Mouse (Mus musculus): ENCODE measurements at regions not wholly inside any gene's neighbourhood (a gene's known extent, or its start where the extent isn't known, plus 50 kb on each side); places are given as distances from the start of the nearest gene placed in this dataset.

DNA sequence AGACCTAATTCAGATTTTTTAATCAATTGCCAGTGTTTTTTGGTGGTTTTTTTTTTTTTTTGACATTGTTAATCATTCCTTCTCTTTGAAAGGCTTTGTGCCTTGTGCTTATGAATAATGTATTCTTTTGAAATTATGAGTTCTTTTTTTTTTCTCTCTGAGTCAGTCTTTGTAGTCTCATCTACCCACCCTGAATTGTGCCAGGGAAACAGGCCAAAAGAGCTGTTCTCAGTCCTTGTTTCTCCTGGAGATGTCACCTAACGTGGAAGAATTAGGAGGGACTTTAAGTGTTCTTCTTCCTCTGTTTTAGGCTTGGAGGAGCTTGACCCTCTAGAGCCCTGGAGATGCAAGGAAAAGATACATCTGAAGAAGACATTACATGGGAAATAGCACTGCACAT lies 2012.6 kb downstream of the Poteg start:
- peak in 1 of 2 experiments; percentile 2 for DNase-seq (ENCODE audit: low spot score in 2 of 2)

DNA sequence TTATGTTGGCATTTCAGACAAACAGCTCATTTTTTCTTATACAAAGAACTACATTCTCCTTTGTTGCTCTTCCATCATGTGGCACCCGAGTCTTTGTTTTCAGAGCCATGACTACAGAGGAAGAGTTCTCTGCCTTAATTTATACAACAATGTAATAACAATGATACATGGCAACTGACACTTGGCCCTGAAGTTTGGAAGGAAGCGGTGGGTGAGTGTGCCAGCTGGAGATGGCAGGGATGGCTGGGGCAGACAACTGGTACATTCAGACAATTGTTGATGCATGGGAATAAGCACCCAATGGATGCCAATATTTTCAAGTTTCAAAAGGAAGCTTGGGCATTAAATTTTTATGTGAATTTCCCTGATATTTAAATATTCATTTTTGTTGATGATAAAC lies 2045.5 kb downstream of the Poteg start:
- DNase-seq (ENCODE audit: low spot score in 2 of 2), result no peak

DNA sequence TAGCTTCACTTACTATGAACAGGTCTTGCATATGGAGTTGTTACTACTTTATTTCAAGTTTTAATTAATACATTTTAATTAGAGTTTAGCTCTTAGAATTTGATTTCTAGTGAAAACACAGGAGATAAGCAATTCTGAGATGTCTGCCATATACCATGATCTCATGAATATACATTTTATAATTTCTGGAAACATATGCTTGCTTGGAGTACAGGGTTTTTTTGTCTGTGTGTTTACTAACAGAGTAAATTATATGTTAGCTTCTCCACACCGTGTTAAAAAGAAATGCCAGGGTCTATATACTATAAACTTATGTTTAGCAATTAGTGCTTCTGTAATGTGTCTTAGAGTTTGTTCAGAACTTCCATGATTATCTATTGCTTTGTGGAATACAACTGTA lies 2079.9 kb downstream of the Poteg start:
- DNase-seq (ENCODE audit: low spot score in 2 of 2), result no peak

- no peak for DNase-seq (ENCODE audit: low spot score in 2 of 2)
These were observed 2084.1 kb downstream of the Poteg start for GRCm38 (mm10) chr8:29531565-29531964.

GRCm38 (mm10) chr8:29538016-29538415 lies 2090.5 kb downstream of the Poteg start:
- no peak for DNase-seq (ENCODE audit: low spot score in 2 of 2)

DNA sequence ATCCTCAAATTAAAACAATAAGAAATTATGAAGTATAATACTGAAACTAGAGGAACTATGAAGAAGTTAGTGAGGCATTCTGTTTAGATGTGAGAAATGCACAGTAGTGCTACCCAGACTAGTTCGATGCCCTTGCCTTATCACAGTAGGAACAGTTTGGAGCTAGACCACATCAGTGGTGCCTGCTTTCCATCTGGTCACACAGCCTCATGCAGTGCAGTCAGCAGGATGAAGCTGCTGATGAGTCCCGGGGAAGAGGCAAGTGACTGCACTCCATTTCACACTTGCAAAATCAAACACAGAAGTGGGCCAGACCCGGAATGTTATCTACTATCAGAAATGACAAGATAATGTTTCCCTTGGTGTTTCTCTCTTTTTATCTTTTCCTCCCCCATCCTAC lies 2092.4 kb downstream of the Poteg start:
- DNase-seq (ENCODE audit: low spot score in 2 of 2), result no peak

DNA sequence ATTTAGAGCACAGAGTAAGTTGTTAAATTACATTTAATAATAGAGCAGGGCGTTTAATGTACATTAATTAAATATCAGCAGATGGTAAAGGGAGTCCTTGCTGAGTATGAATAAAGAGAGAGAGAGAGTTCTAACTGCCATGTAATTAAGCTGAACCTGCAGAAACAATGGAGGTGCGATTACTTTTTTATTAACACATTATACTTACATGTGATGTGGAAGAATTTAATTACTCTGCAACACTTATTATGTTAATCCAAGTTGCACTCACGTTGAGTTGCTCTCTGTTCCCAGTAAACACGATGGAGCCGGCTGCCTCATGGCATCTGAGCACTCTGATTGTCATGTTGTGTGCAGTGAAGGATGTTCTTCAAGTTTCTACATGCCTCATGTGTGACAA lies 2096.7 kb downstream of the Poteg start:
- DNase-seq (ENCODE audit: low spot score in 2 of 2), result no peak

GRCm38 (mm10) chr8:29585671-29586070 lies 2138.2 kb downstream of the Poteg start:
- no peak for DNase-seq (ENCODE audit: low spot score in 2 of 2)

DNA sequence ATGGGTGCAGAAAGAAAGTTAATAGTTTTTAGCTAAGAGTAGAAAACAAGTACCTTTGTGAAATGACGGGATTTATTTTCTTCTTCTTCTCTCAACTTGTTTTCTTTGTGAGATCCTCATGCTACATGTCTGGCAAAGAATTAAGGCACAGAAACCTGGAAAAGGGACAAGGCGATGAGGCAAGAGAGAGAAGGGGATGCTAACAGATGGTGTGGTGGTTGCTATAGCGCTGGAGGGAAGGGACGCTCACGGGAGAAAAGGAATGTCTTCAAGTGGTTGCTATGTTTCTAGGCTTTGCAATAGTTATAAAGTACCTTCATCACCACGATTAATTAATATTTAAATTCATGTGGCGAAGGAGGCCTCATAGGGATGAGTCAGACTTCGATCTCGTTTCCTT lies 2146.7 kb downstream of the Poteg start:
- DNase-seq (ENCODE audit: low spot score in 2 of 2), result peak; percentile 2 to 9

GRCm38 (mm10) chr8:29614098-29614497 lies 2166.6 kb downstream of the Poteg start:
- no peak for DNase-seq (ENCODE audit: low spot score in 2 of 2)

DNA sequence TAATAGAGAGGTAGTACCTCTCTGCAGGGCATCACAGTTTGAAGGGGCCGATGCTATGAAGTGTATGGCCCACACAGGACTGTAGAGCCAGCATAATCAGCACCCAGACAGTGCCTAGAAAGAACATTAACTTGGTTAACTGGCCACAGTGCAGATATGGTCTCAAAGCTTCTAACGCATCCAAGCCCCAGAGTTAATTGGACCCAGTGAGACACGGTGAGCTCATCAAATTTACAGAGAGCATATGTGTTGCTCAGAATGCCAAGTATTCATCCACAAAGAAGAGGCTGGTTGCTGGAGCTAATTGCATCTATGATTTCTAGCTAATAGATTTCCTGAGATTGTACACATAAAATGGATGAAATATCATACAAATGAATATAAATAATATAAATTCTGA lies 2214.1 kb downstream of the Poteg start:
- no peak for DNase-seq (ENCODE audit: low spot score in 2 of 2)

DNA sequence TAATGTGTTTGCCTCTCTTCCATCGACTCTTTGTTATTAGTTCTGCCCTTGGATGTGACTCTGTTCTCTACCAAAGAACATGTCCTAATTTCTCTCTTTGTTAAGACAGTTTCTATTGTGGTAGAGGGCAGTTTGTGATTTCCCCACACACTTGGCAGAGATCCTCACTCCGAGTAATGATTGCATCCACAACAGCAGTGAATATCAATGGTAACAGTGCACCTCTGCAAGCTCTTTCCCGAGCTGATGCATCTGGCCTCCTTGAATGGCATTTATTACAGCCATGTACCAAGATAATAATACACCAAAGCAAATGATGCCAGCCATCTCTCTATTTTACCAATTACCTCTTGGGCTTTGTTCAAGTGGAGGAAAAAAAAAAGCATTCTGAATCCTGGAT lies 2228.4 kb downstream of the Poteg start:
- DNase-seq (ENCODE audit: low spot score in 2 of 2), result no peak

GRCm38 (mm10) chr8:29683340-29683739 lies 2235.9 kb downstream of the Poteg start:
- DNase-seq (ENCODE audit: low spot score in 2 of 2), result no peak

DNA sequence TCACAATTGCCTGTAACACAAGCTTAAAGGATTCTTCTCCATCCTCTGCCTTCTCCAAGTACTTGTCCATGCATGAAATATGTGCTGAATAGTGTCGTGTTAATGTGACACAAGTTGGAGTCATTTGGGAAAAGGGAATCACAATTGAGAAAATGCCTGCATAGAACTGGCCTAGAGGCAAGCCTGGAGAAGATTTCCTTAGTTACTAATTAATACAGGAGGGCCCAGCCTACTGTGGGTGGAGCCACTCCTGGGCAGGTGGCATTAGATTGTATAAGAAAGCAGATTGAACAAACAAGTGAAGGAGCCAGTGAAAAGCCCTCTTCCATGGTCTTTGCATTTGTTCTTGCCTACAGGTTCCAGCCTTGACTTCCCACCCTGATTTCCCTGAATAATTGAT lies 2239.1 kb downstream of the Poteg start:
- DNase-seq (ENCODE audit: low spot score in 2 of 2), result no peak

DNA sequence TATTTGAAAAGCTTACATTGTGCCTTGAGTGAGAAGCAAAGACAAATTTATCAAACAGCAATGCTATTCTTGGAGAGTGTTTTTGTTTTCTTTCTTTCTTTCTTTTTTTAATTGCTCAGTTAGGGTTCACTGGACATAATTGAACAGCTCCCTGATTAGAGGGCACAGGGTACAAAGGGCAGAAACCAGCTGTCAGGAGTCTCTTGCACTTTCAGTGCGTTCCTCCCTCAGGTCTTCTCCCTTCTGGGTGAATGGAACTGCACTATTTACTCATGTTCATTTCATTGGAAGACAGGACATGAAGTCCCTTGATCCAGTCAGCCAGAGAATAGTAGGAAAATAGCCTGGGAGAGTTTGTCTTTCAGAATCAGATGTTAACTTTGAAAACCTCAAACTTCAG lies 2248.2 kb downstream of the Poteg start:
- no peak for DNase-seq (ENCODE audit: low spot score in 2 of 2)

All from frontal cortex, postnatal 36 days (tissue).